Mouse (Mus musculus) lung, adult 2 months (tissue): ENCODE data around the gene Ffar1.

Experiments used
- CTCF ChIP-seq: fragments of 200-500 bp; IDR thresholded peaks from 2 replicates; pipeline ENCODE4 v1.5.1; 2011; ENCODE audit warnings: mild to moderate bottlenecking, low read length, control low read depth; ENCODE audit not compliant: insufficient read depth
- POLR2A ChIP-seq: fragments of 200-500 bp; IDR thresholded peaks from 2 replicates; pipeline ENCODE4 v1.6.1; 2011; ENCODE audit warnings: low read depth, mild to moderate bottlenecking, control low read depth, low read length, borderline replicate concordance; ENCODE audit errors: extremely low read depth

DNA sequence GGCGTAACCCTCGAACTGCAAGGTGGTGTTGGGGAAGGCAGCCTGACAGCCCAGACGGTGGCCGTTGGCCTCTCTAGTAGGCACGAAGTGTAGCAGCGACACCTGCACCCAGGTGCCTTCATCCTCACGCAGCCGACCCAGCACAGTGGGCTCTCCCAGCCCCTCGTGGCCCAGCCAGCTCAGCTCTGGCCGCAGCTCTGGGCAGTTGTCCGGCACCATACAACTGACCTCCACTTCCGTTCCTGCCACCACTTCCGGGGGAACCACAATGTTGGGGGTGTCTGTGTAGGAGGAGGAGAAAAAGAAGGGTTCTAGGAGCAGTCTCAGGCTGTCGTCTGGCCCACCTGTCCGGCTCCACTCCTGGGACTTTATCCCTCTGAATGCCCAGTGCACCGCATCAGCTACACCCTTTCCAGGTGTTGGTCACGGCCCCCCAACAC lies 47.6 kb upstream of the Ffar1 start:
- no peak for TF ChIP-seq POLR2A
- no peak for TF ChIP-seq CTCF
